Comparison of ENCODE assay signal across 10 mouse cellular contexts in the genomic region with DNA sequence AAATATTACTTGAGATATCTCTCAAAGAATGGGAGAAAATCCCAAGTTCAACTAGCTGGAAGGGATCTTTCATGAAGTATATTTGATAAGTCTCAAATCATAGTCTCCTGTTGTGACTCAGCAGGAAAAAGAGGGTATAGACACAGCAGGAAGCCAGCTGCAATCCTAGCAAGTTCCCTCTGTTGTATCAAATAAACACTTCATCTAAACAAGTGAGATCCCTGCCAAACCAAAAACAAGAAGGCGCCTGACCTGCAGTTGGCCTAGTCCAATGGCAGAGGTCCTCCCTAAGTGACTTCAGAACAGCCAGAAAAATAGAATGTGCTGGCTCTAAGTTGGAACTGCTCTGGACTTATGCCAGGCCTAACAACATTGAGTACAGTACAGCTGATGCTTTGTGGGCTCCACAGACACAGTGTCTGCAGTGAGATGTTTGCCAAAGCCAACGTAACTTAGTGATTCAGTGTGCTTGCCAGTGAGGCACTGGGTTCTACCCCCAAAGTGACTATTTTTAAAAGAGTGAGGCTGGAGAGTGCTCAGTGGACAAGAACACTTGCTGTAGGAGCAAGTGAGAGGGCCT. TPM values are rescaled to one million over a fixed set of nuclear protein-coding genes. Genes with fewer than 3 reads are reported as not detected.
DNase-seq lines count a peak whose midpoint lies in the region; ATAC-seq and TF ChIP-seq lines count a peak whose summit lies in the region.
"Had no signal": no experiment of that assay in that cellular context is flagged by ENCODE, and none has a peak within 500 bp of the region (broad histone marks: within the 10 kb centered on the region; RNA-seq: fewer than 3 reads in every experiment).

No protein-coding gene starts in this region.

- peak; percentile 78 for ATAC-seq in forebrain, postnatal 0 days
- ATAC-seq in forebrain, embryonic 13.5 days: no peak
- ATAC-seq in neural tube, embryonic 15.5 days (ENCODE audit: low FRiP score): peak; percentile 62; the same call in 1 of the 2 replicates
- no peak for ATAC-seq in inflammation-experienced regulatory T-cells, adult 6 months

- DNase-seq in forebrain, postnatal 0 days: peak; percentile 45
- DNase-seq in 3T3-L1 (ENCODE audit: low read depth, low spot score): peak; percentile 61
- DNase-seq in heart, adult 8-10 months (ENCODE audit: low spot score): peak; percentile 43
- DNase-seq in layer of hippocampus, adult 9-11 months: peak; percentile 81
- DNase-seq in cerebellum, postnatal 14 days: no peak

- 60% methylated on average over 2 of the region's 2 CpGs for WGBS in forebrain, postnatal 0 days
- 77% methylated on average over 2 of the region's 2 CpGs for WGBS in forebrain, embryonic 13.5 days
- 74% methylated on average over 2 of the region's 2 CpGs for WGBS in neural tube, embryonic 15.5 days

- no peaks in the 10 kb centered on the region for H3K4me1 ChIP-seq in forebrain, postnatal 0 days (ENCODE audit: insufficient read depth)
- H3K4me1 ChIP-seq in forebrain, embryonic 13.5 days: no peaks in the 10 kb centered on the region
- H3K4me1 ChIP-seq in neural tube, embryonic 15.5 days: no peaks in the 10 kb centered on the region
- H3K4me1 ChIP-seq: embryonic facial prominence, embryonic 12.5 days had no signal

- peaks cover 46% of the 10 kb centered on the region for H3K36me3 ChIP-seq in forebrain, postnatal 0 days (ENCODE audit: insufficient read depth)
- peaks cover 40% of the 10 kb centered on the region for H3K36me3 ChIP-seq in forebrain, embryonic 13.5 days (ENCODE audit: poor library complexity, severe bottlenecking)
- H3K36me3 ChIP-seq in neural tube, embryonic 15.5 days: peaks cover 49% of the 10 kb centered on the region

- H3K27ac ChIP-seq in forebrain, postnatal 0 days (ENCODE audit: low read depth, low read length): no peak overlapping the region; the same call in 1 of the 2 replicates
- no peak overlapping the region for H3K27ac ChIP-seq in forebrain, embryonic 13.5 days
- no peak overlapping the region for H3K27ac ChIP-seq in neural tube, embryonic 15.5 days (replicated peaks)
- H3K27ac ChIP-seq: embryonic facial prominence, embryonic 12.5 days; liver, embryonic 14.5 days had no signal

- no peak overlapping the region for H3K4me2 ChIP-seq in forebrain, postnatal 0 days (ENCODE audit: low read depth)
- no peak overlapping the region for H3K4me2 ChIP-seq in forebrain, embryonic 13.5 days
- no peak overlapping the region for H3K4me2 ChIP-seq in neural tube, embryonic 15.5 days
- H3K4me2 ChIP-seq: embryonic facial prominence, embryonic 12.5 days had no signal

- no peaks in the 10 kb centered on the region for H3K9me3 ChIP-seq in forebrain, postnatal 0 days (ENCODE audit: low read length)
- no peaks in the 10 kb centered on the region for H3K9me3 ChIP-seq in forebrain, embryonic 13.5 days (replicated peaks)
- H3K9me3 ChIP-seq in neural tube, embryonic 15.5 days (replicated peaks): no peaks in the 10 kb centered on the region
- H3K9me3 ChIP-seq: embryonic facial prominence, embryonic 12.5 days had no signal

- no peak for TF ChIP-seq CTCF in forebrain, postnatal 0 days (IDR thresholded peaks at IDR 0.05; ENCODE audit: low read depth)

- no peaks in the 10 kb centered on the region for H3K27me3 ChIP-seq in forebrain, postnatal 0 days (ENCODE audit: insufficient read depth, low read length)
- no peaks in the 10 kb centered on the region for H3K27me3 ChIP-seq in forebrain, embryonic 13.5 days
- H3K27me3 ChIP-seq in neural tube, embryonic 15.5 days (replicated peaks): no peaks in the 10 kb centered on the region
- H3K27me3 ChIP-seq: embryonic facial prominence, embryonic 12.5 days had no signal

- H3K9ac ChIP-seq in forebrain, postnatal 0 days: no peak overlapping the region
- no peak overlapping the region for H3K9ac ChIP-seq in forebrain, embryonic 13.5 days
- no peak overlapping the region for H3K9ac ChIP-seq in neural tube, embryonic 15.5 days (replicated peaks)
- H3K9ac ChIP-seq: embryonic facial prominence, embryonic 12.5 days; liver, embryonic 14.5 days had no signal

- no peak overlapping the region for H3K4me3 ChIP-seq in forebrain, postnatal 0 days (ENCODE audit: low read depth, low read length)
- no peak overlapping the region for H3K4me3 ChIP-seq in forebrain, embryonic 13.5 days
- no peak overlapping the region for H3K4me3 ChIP-seq in neural tube, embryonic 15.5 days (replicated peaks)
- H3K4me3 ChIP-seq: embryonic facial prominence, embryonic 12.5 days had no signal

RNA-seq across cellular contexts. Expression of a gene that starts 22.6 kb away (rescaled TPM):
- 19.2 and 20.8 TPM in 2 replicates for total RNA-seq in forebrain, postnatal 0 days (2014; rRNA removed)
- 18.0 and 20.2 TPM in 2 replicates for polyA plus RNA-seq in forebrain, postnatal 0 days (2015; fragmentation: Nextera tagmentation; extraction: Ambion mirVana)
- 8.0 and 10.6 TPM in 2 replicates for polyA plus RNA-seq in forebrain, embryonic 13.5 days (2015; fragmentation: Nextera tagmentation; extraction: Ambion mirVana)
- total RNA-seq in heart, adult 8-10 months (2022): 10 to 100 TPM; 34.5 to 41.1 (median 39.5) TPM
- 26.6 and 31.5 TPM in 2 replicates for polyA plus RNA-seq in neural tube, embryonic 15.5 days (2015; fragmentation: Nextera tagmentation; extraction: Ambion mirVana)
- 100 to 1,000 TPM in 2 of 3 experiments, 10 to 100 TPM in 1; 93.5 to 129 (median 100) TPM for polyA plus RNA-seq in inflammation-experienced regulatory T-cells, adult 6 months (2017; shearing (Covaris generic))

RNA-seq across cellular contexts. Expression of a gene that starts 47.3 kb away (rescaled TPM):
- 16.2 and 17.8 TPM in 2 replicates for total RNA-seq in forebrain, postnatal 0 days (2014; rRNA removed)
- 5.2 and 6.0 TPM in 2 replicates for polyA plus RNA-seq in forebrain, postnatal 0 days (2015; fragmentation: Nextera tagmentation; extraction: Ambion mirVana)
- polyA plus RNA-seq in forebrain, embryonic 13.5 days (2015; fragmentation: Nextera tagmentation; extraction: Ambion mirVana): 18.3 and 20.9 TPM in 2 replicates
- 10 to 100 TPM; 13.0 to 18.1 (median 15.9) TPM for total RNA-seq in heart, adult 8-10 months (2022)
- polyA plus RNA-seq in neural tube, embryonic 15.5 days (2015; fragmentation: Nextera tagmentation; extraction: Ambion mirVana): 9.8 and 12.9 TPM in 2 replicates
- polyA plus RNA-seq in inflammation-experienced regulatory T-cells, adult 6 months (2017; shearing (Covaris generic)): 10 to 100 TPM; 22.9 to 36.1 (median 34.1) TPM

Comparison
In these comparisons a context has a peak if more than half of its experiments do, and no peak if none do; other contexts are left out.
1. ATAC-seq: peak in forebrain, postnatal 0 days (single experiment) and neural tube, embryonic 15.5 days (single experiment); none in forebrain, embryonic 13.5 days (single experiment) and inflammation-experienced regulatory T-cells, adult 6 months (single experiment).
2. DNase-seq: peak in forebrain, postnatal 0 days (single experiment), 3T3-L1 (single experiment), heart, adult 8-10 months (single experiment) and layer of hippocampus, adult 9-11 months (single experiment); none in cerebellum, postnatal 14 days (0 of 2).